Mouse (Mus musculus) splenic B cell, adult 2 months (primary cell): ENCODE results near the gene Dnah7a.
"Not testable (repeated sequence)": the region's sequence is repeated elsewhere in the genome, so short reads cannot be mapped to it uniquely, and the experiment has no call there.

ENCODE experiments used
- DNase-seq: peaks from one replicate; pipeline ENCODE4 v3.0.0-alpha.2; 2011; ENCODE audit warnings: low read depth, low spot score
- H3K27me3 ChIP-seq: 2 replicates; pipeline ENCODE4 v1.6.1; 2012; ENCODE audit warnings: mild to moderate bottlenecking, low read length, moderate library complexity, mixed read lengths; ENCODE audit not compliant: control insufficient read depth, poor library complexity, insufficient read depth, severe bottlenecking
- H3K36me3 ChIP-seq: 2 replicates; pipeline ENCODE4 v1.6.1; 2012; ENCODE audit warnings: mild to moderate bottlenecking, low read length, moderate library complexity, mixed read lengths; ENCODE audit not compliant: control insufficient read depth, poor library complexity, insufficient read depth, severe bottlenecking

Gene Dnah7a

DNA sequence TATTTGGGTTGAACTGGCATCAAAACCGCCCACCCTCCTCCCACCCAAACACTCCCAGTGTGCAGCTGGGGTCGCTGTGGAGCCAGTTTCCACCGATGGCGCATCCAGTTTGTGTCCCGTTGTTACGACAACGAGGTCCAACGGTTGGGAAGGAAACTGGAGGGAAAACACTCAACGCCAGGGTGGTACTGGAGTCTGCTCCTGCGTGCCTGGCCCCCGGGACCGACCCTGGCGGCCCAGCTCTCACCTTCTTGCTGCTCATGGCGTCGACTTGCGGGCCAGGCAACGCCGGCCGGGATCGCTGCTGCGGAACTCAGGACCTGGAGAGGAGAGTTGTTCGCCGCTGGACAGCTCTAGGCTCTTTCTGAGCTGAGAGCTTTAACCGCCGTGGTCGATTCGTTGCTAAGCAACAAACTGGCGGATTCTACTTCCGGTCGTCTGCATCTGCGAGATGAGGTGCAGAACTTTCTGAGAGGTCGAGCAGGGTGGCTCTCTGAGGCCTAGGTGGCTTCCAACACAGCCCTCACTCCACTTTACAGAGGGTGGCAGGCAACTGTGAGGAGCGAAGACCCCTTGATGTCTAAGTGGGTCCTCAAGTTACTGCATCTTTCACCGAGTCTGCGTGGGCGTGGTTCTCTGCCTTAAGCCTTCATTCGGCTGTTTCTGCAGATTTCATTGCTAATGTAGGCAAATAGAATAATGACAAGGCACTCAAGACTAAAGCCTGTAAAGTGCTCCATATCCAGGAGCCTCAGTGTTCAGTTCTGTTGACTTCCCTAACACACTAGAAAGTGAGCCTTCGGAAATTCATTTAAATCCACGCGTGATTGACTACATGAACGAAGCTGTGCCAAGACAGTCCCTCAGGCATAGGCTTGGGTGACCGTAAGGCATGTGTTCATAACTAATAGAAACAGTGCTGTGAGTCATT, at the start of gene Dnah7a:
Gene Dnah7a (minus strand): TSS at position 354 of the 931 bp plus-strand sequence.
- Histone ChIP-seq H3K36me3 (no peaks in the 10 kb centered on the region), H3K27me3 (no peaks in the 10 kb centered on the region)
- peak; percentile 59 for DNase-seq

DNA sequence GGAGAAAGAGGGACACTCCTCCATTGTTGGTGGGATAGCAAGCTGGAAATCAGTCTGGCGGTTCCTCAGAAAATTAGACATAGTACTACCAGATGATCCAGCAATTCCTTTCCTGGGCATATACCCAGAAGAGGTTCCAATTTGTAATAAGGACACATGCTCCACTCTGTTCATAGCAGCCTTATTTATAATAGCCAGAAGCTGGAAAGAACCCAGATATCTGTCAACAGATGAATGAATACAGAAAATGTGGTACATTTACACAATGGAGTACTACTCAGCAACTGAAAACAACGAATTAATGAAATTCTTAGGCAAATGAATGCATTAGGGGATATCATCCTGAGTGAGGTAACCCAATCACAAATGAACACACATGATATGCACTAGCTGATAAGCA, 46.9 kb upstream of the Dnah7a start:
- H3K27me3 ChIP-seq, result not testable (repeated sequence)
- H3K36me3 ChIP-seq, result peaks cover 10% of the 10 kb centered on the region
- DNase-seq, result peak; percentile 19

DNA sequence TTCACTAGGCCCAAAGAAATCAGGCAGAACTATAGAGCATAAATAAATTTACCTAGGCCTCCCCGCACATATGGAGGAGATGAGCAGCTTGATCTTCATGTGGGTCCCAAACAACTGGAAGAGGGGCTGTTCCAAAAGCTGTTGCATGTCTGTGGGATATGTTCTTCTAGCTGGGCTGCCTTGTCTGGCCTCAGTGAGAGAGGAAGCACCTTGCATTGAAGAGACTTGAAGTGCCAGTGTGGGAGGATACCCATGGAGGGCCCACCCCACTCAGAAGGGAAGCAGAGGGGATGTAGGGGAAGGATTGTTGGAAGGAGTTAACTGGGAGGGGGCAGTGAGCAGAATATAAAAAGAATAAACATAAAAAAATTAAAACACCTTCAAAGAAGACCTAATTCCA, 44.6 kb upstream of the Dnah7a start:
- Histone ChIP-seq H3K36me3 (peaks cover 3% of the 10 kb centered on the region; the same call in 1 of the 2 replicates), H3K27me3 (no peaks in the 10 kb centered on the region)
- peak; percentile 13 for DNase-seq

DNA sequence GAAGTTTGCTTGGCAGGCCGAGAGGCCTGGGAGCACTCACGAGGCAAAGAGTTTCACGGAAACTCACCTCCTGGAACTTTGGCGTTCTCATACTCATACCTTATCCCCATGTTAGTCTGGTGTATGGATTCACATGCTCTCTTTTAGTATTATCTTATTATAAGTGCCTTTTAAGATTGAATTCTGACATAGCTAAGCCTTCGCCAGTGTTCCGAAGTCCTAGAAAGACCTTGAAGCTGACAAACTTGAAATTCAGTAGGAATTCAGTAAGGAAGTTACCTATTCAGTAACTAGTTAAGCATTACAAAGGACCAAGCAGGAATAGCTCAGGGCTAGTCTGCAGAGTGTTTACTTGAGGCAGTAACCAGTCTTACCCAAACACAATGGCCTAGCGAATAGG, 44.1 kb upstream of the Dnah7a start:
- not testable (repeated sequence) for H3K27me3 ChIP-seq, H3K36me3 ChIP-seq, DNase-seq

DNA sequence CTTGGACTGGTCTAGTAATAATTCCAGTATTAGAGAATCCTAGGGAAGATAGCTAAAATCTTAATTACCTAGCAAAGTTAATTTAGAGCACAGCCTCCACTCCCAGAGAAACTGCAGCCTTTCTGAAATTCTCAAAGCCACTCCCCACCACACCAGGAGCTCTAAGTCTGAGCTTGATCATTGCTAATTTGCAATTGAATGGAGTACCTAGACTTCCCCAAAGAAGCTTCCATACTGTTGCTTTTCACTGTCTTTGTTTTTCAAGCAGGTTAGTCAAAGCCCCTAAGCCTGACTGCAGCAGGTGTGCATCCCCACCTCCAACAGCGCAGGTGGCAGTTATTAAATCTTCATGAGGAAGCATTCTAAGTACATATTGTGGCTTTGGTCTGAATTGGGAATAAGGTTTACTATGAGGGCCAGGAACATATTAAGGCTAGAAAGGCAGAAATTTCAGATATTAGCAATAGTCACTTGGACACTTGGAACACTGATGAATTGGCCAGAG, 43.3 kb upstream of the Dnah7a start:
- not testable (repeated sequence) for H3K36me3 ChIP-seq, H3K27me3 ChIP-seq, DNase-seq

DNA sequence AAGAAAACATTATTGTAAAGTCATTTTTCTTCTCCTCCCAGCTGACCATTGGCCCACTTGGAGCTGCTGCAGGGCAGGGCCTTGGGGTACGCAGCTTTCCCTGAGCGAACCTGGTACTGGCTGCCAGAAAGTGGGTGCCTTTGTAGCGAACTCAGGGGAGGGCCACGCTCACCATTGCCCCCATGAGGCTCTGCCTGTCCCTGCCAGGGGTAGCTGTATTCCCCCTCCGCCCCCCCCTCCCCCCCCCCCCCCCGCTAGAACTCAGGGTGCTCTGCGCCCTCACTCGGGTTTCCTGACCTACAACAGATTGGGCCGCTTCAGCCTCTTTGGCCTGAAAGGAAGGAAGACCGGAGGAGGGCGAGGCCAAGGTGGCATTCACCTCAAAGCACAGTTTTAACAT, 42.0 kb upstream of the Dnah7a start:
- Histone ChIP-seq H3K27me3 (no peaks in the 10 kb centered on the region), H3K36me3 (peaks cover 3% of the 10 kb centered on the region; the same call in 1 of the 2 replicates)
- DNase-seq, result peak; percentile 44

DNA sequence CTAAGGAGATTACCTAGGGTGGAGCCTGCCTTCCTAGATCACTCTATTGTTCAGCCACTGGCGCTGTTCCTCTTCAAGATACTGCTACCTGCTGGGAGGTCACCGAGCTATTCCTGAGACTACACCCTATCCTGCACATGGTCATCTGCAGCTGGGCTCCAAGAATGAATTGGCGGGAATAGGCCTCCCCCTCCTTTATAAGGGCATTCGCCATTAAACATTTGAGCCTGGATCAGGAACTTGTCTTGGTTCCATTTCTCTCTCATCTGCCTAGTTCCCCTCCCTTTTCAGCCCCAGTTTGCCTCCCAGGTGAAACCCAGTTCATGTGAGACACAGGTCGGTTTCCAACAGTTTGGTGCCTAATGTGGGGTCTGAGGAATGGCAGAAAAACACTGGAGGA, 39.4 kb upstream of the Dnah7a start:
- Histone ChIP-seq H3K36me3 (peaks cover under 1% of the 10 kb centered on the region; the same call in 1 of the 2 replicates), H3K27me3 (no peaks in the 10 kb centered on the region)
- no peak for DNase-seq

DNA sequence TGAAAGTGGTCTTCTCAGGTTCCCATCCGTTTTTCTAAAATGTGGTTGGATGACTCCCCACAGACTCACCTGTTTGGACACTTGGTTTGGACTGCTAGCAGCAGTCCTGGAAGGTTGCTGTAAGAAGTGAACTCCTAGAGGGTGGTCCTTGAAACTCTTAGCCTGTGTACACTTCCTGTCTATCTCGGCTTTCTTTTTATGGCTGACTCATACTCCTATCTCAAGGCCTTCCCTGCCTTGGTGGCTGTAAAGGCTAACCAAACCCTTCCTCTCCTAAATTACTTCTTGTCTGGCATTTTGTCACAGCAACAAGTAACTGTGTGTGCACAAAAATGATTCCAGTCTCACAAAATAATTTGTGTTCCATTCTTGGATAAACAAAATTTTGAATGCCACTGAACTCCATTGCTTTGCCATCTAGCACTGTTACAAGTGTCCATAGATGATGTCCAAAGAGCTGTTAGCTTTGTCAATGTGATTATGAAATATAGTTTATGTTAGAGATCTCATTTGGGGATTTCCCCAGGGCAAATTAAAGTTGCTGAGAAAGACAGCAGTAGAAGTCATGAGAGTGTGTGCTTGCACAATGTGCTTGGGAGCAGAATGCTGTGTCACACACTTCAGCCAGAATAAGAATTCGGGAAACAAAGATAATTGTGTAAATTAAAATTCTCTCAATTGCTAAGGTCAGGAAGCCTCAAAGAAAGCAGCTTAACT, 35.3 kb upstream of the Dnah7a start:
- Histone ChIP-seq H3K27me3 (no peaks in the 10 kb centered on the region), H3K36me3 (no peaks in the 10 kb centered on the region)
- DNase-seq, result no peak

DNA sequence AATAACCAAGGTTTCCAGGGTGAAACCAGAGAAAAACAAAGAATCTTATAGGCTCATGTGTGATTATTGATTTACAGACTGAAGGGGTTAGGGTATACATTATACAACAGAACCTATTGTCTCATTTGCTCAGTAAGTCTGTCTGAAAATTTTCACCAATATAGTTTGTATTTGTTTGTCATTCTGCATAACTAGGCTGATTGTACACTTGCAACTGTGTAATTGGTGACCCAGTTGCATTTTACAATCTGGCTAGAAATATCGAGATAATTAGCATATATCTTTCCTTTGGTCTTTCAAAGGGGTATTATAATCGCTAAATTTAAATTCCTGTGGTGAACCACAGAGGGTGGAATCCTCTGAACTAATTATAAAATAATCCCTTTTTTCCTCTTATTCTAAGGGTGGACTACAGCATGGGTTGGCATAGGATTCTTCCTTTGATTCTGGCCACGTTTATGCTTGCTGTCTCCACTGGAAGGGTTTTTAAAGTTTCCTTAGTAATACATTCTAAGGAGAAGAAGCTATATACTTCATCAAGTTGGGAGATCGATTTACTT, 34.3 kb upstream of the Dnah7a start:
- Histone ChIP-seq H3K27me3 (no peaks in the 10 kb centered on the region), H3K36me3 (no peaks in the 10 kb centered on the region)
- DNase-seq, result no peak

DNA sequence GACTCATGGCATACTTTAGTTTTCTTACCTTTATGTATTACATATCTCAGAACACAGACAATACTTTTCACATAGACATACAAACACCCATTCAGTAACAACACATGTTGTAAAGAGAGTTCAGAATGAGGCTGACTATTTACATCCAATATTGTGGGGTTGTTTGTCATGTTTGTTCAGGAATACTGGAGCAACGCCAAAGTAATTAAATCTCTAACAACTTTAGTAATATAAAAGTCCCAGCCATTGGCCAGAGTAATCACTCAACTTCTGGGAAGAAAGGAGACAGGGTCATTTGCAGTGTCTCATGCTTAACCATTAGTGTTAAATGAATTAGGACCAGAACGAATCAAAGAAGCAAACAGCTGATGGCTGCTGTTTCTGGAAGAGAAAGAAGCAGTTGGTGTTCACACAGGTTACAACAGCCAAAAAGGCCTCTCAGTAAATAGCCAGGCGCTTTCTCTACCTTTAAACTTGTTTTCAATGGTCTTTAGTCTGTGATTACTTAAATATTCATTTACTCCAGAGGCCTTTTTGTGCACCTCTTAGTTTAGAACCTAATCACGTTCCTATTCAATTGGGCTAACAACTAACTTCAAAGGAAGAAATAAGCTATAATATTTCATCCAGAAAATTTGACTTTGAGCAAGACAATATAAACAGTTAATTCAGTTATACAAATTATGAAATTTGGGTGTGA, 33.6 kb upstream of the Dnah7a start:
- not testable (repeated sequence) for DNase-seq, H3K36me3 ChIP-seq, H3K27me3 ChIP-seq

DNA sequence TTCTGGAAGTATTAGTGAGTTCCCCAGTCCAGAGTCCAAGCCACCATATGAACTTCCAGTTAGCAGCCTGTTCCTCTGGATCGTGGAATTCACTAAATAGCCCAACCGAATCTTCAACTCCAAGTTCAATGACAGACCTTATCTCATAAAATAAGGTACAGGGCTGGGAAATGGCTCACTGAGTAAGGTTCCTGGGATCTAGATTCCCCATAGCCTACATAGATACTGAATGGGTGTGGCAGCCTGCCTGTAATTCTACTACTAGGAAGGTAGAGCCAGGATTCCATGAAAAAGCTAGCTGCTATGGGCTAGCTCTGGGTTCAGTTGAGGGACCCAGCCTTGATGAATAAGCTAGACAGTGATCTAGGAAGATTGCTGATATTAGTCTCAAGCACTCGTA, 30.0 kb upstream of the Dnah7a start:
- H3K36me3 ChIP-seq, result no peaks in the 10 kb centered on the region
- H3K27me3 ChIP-seq, result no peaks in the 10 kb centered on the region
- no peak for DNase-seq

DNA sequence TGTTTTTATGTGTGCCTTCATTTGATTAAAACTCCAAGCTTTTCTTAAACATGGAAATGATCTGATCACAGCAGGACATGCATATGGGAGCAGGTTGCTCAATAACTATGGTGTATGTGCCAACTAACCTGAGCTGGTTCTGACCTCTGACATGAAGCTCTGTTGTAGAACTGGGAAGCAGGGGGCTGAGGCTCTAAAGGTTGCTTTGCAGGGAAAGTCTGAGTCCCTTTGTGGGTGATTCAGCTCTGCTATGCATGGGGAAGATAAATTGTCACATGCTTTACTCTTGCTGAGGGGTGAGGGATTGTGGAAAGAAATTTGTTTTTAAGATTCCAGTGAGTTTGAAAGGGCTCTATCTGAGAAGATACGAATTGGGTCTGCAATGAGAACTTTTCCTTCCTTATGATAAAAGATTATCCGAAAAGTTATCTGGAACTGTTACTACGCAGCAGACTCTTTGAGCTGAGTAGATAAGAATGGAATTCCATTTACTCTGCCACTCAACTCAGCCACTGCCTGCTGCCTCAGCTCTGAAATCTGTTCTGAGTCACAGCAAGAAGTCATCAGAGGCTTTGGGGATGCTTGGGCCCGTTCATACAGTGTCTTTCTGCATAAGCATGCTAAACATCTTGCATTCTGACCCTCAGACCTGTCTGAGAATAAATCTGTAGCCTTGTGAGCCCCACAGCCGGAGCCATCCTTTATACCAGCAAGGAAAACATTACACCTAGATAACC, 22.1 kb upstream of the Dnah7a start:
- no peak for DNase-seq
- Histone ChIP-seq H3K27me3 (no peaks in the 10 kb centered on the region), H3K36me3 (no peaks in the 10 kb centered on the region)

DNA sequence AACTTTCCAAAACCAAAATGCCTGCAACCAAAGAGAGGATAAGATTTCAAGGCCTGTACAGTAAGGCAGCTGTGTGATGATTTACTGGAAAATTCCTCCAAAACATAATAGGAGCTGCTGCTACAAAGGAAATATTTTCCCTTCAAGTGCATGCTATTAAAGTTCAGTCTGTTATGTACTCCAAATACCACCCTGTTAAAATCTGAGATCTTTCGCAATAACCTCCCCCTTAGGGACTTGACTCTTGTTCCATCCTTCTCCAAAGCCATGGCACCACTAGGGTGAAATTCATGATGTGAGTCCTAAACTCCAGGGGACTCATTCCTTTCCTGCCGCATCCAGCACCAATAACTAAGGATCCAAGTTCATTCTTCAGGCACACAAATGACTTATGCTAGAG, 20.3 kb upstream of the Dnah7a start:
- Histone ChIP-seq H3K27me3 (no peaks in the 10 kb centered on the region), H3K36me3 (no peaks in the 10 kb centered on the region)
- no peak for DNase-seq

DNA sequence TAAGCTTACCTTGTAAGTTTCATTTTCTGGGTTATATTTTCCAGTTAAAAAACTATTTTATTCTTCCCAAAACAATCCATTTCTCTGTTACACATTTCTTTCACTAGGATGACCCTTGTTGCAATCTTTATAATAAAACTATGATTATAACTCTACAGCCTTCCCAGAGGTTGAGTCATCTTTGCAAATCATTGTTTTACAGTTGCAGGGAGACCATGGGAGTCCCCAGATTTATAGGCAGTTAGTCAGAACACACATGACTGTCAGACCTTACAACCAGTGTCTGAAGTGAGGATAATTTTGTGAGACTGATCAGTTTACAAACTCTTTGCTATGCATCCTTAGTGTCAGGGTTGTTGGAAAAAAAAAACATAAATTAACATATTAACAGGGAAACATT, 14.8 kb upstream of the Dnah7a start:
- no peaks in the 10 kb centered on the region for H3K36me3 ChIP-seq
- DNase-seq, result no peak

More for the DNA sequence above, 14.8 kb upstream of the Dnah7a start:
- H3K27me3 ChIP-seq, result no peaks in the 10 kb centered on the region
